Mouse (Mus musculus) embryonic fibroblast, embryonic 13.5 days (primary cell): ENCODE measurements around the gene Jph2.

ENCODE experiments used
- CTCF ChIP-seq: IDR thresholded peaks from 2 replicates; pipeline ENCODE4 v1.5.1; 2011; ENCODE audit warnings: mild to moderate bottlenecking, control low read depth, low read length, moderate library complexity, borderline replicate concordance; ENCODE audit not compliant: insufficient read depth
- POLR2A ChIP-seq: IDR thresholded peaks from 2 replicates; pipeline ENCODE4 v1.6.1; 2011; ENCODE audit warnings: low read depth, mild to moderate bottlenecking, control low read depth, low read length, moderate library complexity

DNA sequence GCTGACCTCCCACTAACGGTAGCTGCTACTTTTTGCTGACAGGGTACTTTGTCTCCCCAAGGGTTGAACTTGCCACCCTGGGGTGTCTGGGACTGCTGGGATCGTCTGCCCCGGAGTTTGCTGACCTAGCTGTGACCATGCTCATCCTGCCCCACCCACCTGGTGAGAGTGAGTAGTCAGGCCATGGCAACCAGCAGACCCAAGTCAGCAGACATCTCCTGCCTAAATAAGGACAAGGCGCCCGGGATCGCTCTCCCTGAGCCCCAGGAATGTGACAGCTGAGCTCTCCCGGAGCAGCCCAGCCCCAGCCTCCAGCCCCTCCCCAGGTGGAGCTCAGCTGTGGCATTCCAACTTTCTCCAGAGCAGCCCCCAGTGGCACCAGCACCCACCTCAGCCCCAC is 44.1 kb downstream of the Jph2 start:
- TF ChIP-seq CTCF (no peak), POLR2A (no peak)
